23 mouse cellular contexts compared by ENCODE assay signal in the genomic region with DNA sequence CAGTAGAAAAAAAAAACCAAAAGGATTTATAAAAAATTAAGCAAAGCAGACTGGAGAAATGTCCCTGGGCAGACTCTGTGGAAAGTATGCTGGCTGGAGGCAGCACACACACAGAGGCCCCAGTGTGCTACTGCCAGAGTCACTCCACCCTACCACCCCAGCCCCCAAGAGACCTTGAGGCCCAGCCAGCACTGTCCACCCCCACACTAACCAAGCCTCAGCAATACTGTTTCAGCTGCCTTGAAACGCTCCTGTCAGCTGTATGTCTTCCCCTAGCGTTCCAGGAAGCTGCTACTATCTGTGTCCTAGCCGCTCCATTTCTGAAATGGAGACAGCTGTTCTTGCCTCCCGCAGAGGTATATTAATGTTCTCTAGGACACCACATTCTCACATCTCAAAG. TPM values are rescaled to one million over a fixed set of nuclear protein-coding genes. Genes with fewer than 3 reads are reported as not detected.
A peak's percentile ranks its signal among the peaks of the same experiment; 100 is the strongest.
DNase-seq lines count a peak whose midpoint lies in the region; ATAC-seq lines count a peak whose summit lies in the region.
"Had no signal": no experiment of that assay in that cellular context is flagged by ENCODE, and none has a peak within 500 bp of the region (broad histone marks: within the 10 kb centered on the region; RNA-seq: fewer than 3 reads in every experiment).

No protein-coding gene starts in this region.

- peak; percentile 84 for DNase-seq in heart, adult 11 months
- DNase-seq in heart, adult 8-10 months (ENCODE audit: low spot score): no peak
- DNase-seq in lung, postnatal 25 days (ENCODE audit: low spot score): no peak
- peak; percentile 62 for DNase-seq in adrenal gland, postnatal 14 days
- DNase-seq in embryo, embryonic 10.5 days (ENCODE audit: low spot score): no peak
- DNase-seq: cerebellum, adult 2 months; heart, postnatal 36 days; kidney, adult 11 months; right cerebral cortex, postnatal 14 days; thymus, postnatal 14 days had no signal

- no peaks in the 10 kb centered on the region for H3K27me3 ChIP-seq in lung, embryonic 16.5 days (ENCODE audit: control insufficient read depth, insufficient read depth, low read depth, low read length)
- peaks cover 11% of the 10 kb centered on the region; the same call in 1 of the 2 replicates for H3K27me3 ChIP-seq in limb, embryonic 15.5 days

- no peak overlapping the region for H3K9ac ChIP-seq in lung, embryonic 16.5 days (ENCODE audit: low read length)
- H3K9ac ChIP-seq in limb, embryonic 15.5 days: no peak overlapping the region
- H3K9ac ChIP-seq: embryonic facial prominence, embryonic 15.5 days; hindbrain, embryonic 15.5 days; liver, embryonic 12.5 days had no signal

- no peak overlapping the region for H3K4me3 ChIP-seq in lung, embryonic 16.5 days (ENCODE audit: low read length)
- no peak overlapping the region for H3K4me3 ChIP-seq in limb, embryonic 15.5 days
- H3K4me3 ChIP-seq: embryonic facial prominence, embryonic 15.5 days; forebrain, embryonic 10.5 days; hindbrain, embryonic 15.5 days; layer of hippocampus, adult 2 months; liver, embryonic 12.5 days; megakaryocyte, embryonic 14.5 days had no signal

- H3K27ac ChIP-seq in lung, embryonic 16.5 days (ENCODE audit: low read length): no peak overlapping the region
- no peak overlapping the region for H3K27ac ChIP-seq in limb, embryonic 15.5 days
- H3K27ac ChIP-seq: embryonic facial prominence, embryonic 15.5 days; forebrain, embryonic 10.5 days; hindbrain, embryonic 15.5 days; kidney, postnatal 0 days; layer of hippocampus, adult 2 months; liver, embryonic 12.5 days had no signal

- WGBS in lung, embryonic 16.5 days: 52% methylated on average over 4 of the region's 4 CpGs
- 65% methylated on average over 4 of the region's 4 CpGs for WGBS in limb, embryonic 15.5 days

- H3K4me1 ChIP-seq in lung, embryonic 16.5 days (replicated peaks; ENCODE audit: control insufficient read depth, insufficient read depth, low read length): peaks cover 2% of the 10 kb centered on the region; the same call in 1 of the 2 replicates
- H3K4me1 ChIP-seq in limb, embryonic 15.5 days: no peaks in the 10 kb centered on the region
- H3K4me1 ChIP-seq: embryonic facial prominence, embryonic 15.5 days; forebrain, embryonic 10.5 days; hindbrain, embryonic 15.5 days; liver, embryonic 12.5 days; megakaryocyte, embryonic 14.5 days had no signal

- H3K4me2 ChIP-seq in lung, embryonic 16.5 days (ENCODE audit: low read depth, low read length): no peak overlapping the region
- H3K4me2 ChIP-seq in limb, embryonic 15.5 days: no peak overlapping the region
- H3K4me2 ChIP-seq: embryonic facial prominence, embryonic 15.5 days; hindbrain, embryonic 15.5 days; liver, embryonic 12.5 days had no signal

- ATAC-seq in lung, embryonic 16.5 days (ENCODE audit: low read depth): peak; percentile 79
- ATAC-seq in limb, embryonic 15.5 days (ENCODE audit: insufficient number of reproducible peaks, low FRiP score, low TSS enrichment, low read depth): peak; percentile 82
- ATAC-seq in CD4-positive, CD25-positive, alpha-beta regulatory T cell, adult 4 months: no peak
- ATAC-seq: activated CD4-positive, CD25-positive, alpha-beta regulatory T cell, adult 4 months; liver, embryonic 12.5 days; midbrain, embryonic 16.5 days; Patski had no signal

- H3K9me3 ChIP-seq in lung, embryonic 16.5 days (ENCODE audit: control insufficient read depth, low read length): no peaks in the 10 kb centered on the region
- H3K9me3 ChIP-seq in limb, embryonic 15.5 days: no peaks in the 10 kb centered on the region
- H3K9me3 ChIP-seq: embryonic facial prominence, embryonic 15.5 days; forebrain, embryonic 10.5 days; hindbrain, embryonic 15.5 days; liver, embryonic 12.5 days; megakaryocyte, embryonic 14.5 days had no signal

- no peaks in the 10 kb centered on the region for H3K36me3 ChIP-seq in lung, embryonic 16.5 days (ENCODE audit: control insufficient read depth, insufficient read depth, low read length)
- no peaks in the 10 kb centered on the region for H3K36me3 ChIP-seq in limb, embryonic 15.5 days
- H3K36me3 ChIP-seq: embryonic facial prominence, embryonic 15.5 days; forebrain, embryonic 10.5 days; hindbrain, embryonic 15.5 days; liver, embryonic 12.5 days had no signal

RNA-seq across cellular contexts. Expression of a gene that starts 16.2 kb away (rescaled TPM):
- total RNA-seq in heart, adult 8-10 months (2022): 10 to 100 TPM; 20.7 to 29.9 (median 24.2) TPM
- polyA plus RNA-seq in lung, embryonic 16.5 days (2015; fragmentation: Nextera tagmentation; extraction: Ambion mirVana): 863 and 886 TPM in 2 replicates
- 91.0 and 103 TPM in 2 replicates for total RNA-seq in adrenal gland, postnatal 14 days (2021)
- 816 and 1,013 TPM in 2 replicates for polyA plus RNA-seq in limb, embryonic 15.5 days (2015; fragmentation: Nextera tagmentation; extraction: Ambion mirVana)
- 10 to 100 TPM; 23.0 to 40.4 TPM for polyA plus RNA-seq in CD4-positive, CD25-positive, alpha-beta regulatory T cell, adult 4 months (2017; shearing (Covaris generic))

Comparison
In these comparisons a context has a peak if more than half of its experiments do, and no peak if none do; other contexts are left out.
1. DNase-seq: peak in heart, adult 11 months (single experiment) and adrenal gland, postnatal 14 days (single experiment); none in heart, adult 8-10 months (single experiment), lung, postnatal 25 days (single experiment) and embryo, embryonic 10.5 days (single experiment).
2. RNA of a gene that starts 16.2 kb away (polyA plus RNA-seq): 863 to 886 TPM in lung, embryonic 16.5 days and 816 to 1,013 TPM in limb, embryonic 15.5 days; 23.0 to 40.4 TPM in CD4-positive, CD25-positive, alpha-beta regulatory T cell, adult 4 months; every median in the first group is over 10 times any median in the second.